Mouse (Mus musculus) intestine, postnatal 0 days (tissue): ENCODE measurements around the gene Tcf23. TPM values are rescaled to one million over a fixed set of nuclear protein-coding genes. Genes with fewer than 3 reads are reported as not detected.

Experiments used
- ATAC-seq: fragments of 200-750 bp; cut with Nextera tagmentation; 2 replicates; pipeline ENCODE4 v1.8.0; 2017; ENCODE audit warnings: mild to moderate bottlenecking, moderate TSS enrichment, moderate library complexity
- H3K27ac ChIP-seq: fragments of 300-500 bp; sonication (generic); 2 replicates; pipeline ENCODE4 v1.5.1; 2014; ENCODE audit warnings: mild to moderate bottlenecking, low read depth, low read length, moderate library complexity
- H3K27me3 ChIP-seq: fragments of 300-500 bp; sonication (generic); replicated peaks from 2 replicates; pipeline ENCODE4 v1.6.1; 2014; ENCODE audit warnings: low read length, mixed read lengths; ENCODE audit not compliant: control insufficient read depth, insufficient read depth
- H3K36me3 ChIP-seq: fragments of 300-500 bp; sonication (generic); 2 replicates; pipeline ENCODE4 v1.6.1; 2014; ENCODE audit warnings: mild to moderate bottlenecking, moderate library complexity; ENCODE audit not compliant: control insufficient read depth, insufficient read depth
- H3K4me1 ChIP-seq: fragments of 300-500 bp; sonication (generic); replicated peaks from 2 replicates; pipeline ENCODE4 v1.6.1; 2014; ENCODE audit warnings: antibody characterized with exemption, low read length, mixed read lengths; ENCODE audit not compliant: control insufficient read depth, insufficient read depth
- H3K4me2 ChIP-seq: fragments of 300-500 bp; sonication (generic); replicated peaks from 2 replicates; pipeline ENCODE4 v1.6.1; 2014; ENCODE audit warnings: low read depth, mild to moderate bottlenecking, moderate library complexity
- H3K4me3 ChIP-seq: fragments of 300-500 bp; sonication (generic); 2 replicates; pipeline ENCODE4 v1.5.1; 2014; ENCODE audit warnings: low read depth, low read length
- H3K9ac ChIP-seq: fragments of 300-500 bp; sonication (generic); 2 replicates; pipeline ENCODE4 v1.6.1; 2014; ENCODE audit warnings: mild to moderate bottlenecking, low read depth, low read length
- H3K9me3 ChIP-seq: fragments of 300-500 bp; sonication (generic); 2 replicates; pipeline ENCODE4 v1.6.1; 2016; ENCODE audit warnings: mixed run types; ENCODE audit not compliant: control insufficient read depth
- CTCF ChIP-seq: sonication (generic); IDR thresholded peaks from 2 replicates; pipeline ENCODE4 v1.5.1; 2016; ENCODE audit warnings: low read depth, mild to moderate bottlenecking, control low read depth, antibody characterized with exemption, moderate library complexity
- WGBS: fragments of 180-500 bp; shearing (Covaris S2); extraction: QIAGEN DNeasy Blood & Tissue Kit; methylation state at CpG from one replicate; pipeline ENCODE4 v1.1.7; 2014; 5-methylcytosine and 5-hydroxymethylcytosine counted together
- polyA plus RNA-seq: library from polyadenylated mRNA; unstranded; fragments of >200 nt; fragmentation: Nextera tagmentation; extraction: Ambion mirVana; gene quantifications from 2 replicates; pipeline ENCODE4 v1.2.1, GENCODE M21; 2015

Gene Tcf23
- 1.8 and 2.3 TPM in 2 replicates for polyA plus RNA-seq

GRCm38 (mm10) chr5:30968416-30968815 lies at the start of gene Tcf23:
TSS of gene Tcf23 (plus strand) at chr5:30968662.
- peak within 1 kb of the TSS; percentile 64; the same call in 1 of the 2 replicates for H3K27ac ChIP-seq
- peaks cover 2% of the 10 kb centered on the region; the same call in 1 of the 2 replicates for H3K4me1 ChIP-seq
- WGBS, result 59% methylated on average over 8 of the region's 8 CpGs
- H3K36me3 ChIP-seq, result no peaks in the 10 kb centered on the region
- no peaks in the 10 kb centered on the region for H3K9me3 ChIP-seq
- no peak for TF ChIP-seq CTCF
- no peak within 1 kb of the TSS for H3K4me3 ChIP-seq
- no peak within 1 kb of the TSS for H3K9ac ChIP-seq
- no peaks in the 10 kb centered on the region for H3K27me3 ChIP-seq
- H3K4me2 ChIP-seq, result no peak within 1 kb of the TSS
- ATAC-seq, result no peak

GRCm38 (mm10) chr5:30918691-30919090 lies 49.8 kb upstream of the Tcf23 start:
- H3K4me2 ChIP-seq, result no peak overlapping the region
- H3K27ac ChIP-seq, result no peak overlapping the region
- no peak overlapping the region for H3K4me3 ChIP-seq

DNA sequence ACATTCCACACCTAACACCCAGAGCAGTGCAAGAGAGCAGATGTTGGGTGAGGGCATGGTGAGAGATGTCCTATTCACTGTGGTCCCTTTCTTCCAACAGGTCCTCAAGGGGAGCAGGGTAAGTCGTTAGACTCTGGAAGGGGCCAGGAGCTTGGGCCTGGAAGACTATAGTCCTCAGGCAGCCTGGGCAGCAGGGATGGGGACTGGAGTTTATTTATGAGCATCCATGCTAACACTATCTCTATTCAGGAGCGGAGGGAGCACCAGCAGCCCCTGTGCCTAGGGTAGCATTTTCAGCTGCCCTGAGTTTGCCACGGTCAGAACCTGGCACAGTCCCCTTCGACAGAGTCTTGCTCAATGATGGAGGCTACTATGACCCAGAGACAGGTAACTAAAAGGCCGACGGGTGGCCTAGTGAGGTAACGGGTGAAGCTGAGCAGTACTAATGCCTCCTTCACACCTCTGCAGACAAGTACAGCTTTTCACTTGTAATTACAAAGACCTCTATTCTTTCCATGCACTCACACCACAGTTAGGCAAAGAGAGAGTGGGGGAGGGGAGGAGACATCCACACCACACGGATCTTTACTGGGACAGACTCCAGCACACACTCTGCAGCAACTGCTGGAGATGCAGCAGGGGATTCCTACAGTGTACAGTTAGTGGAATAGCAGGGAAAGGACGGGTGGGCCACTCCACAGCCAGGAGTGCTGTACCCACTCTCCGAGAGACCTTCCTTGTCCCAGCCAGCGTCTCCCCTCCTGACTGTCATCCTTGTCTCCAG lies 48.4 kb upstream of the Tcf23 start:
- no peak for TF ChIP-seq CTCF
- Histone ChIP-seq H3K27ac (peak overlapping the region; percentile 68; the same call in 1 of the 2 replicates), H3K36me3 (peaks cover 25% of the 10 kb centered on the region), H3K4me3 (0 out of 2 replicates have a peak overlapping the region, but pooled peaks have one; percentile 55), H3K9me3 (no peaks in the 10 kb centered on the region), H3K4me1 (0 out of 2 replicates have a peak, but pooled peaks cover 4% of the 10 kb centered on the region), H3K4me2 (peak overlapping the region; percentile 87), H3K9ac (no peak overlapping the region), H3K27me3 (no peaks in the 10 kb centered on the region)
- no peak for ATAC-seq
- WGBS, result 67% methylated on average over 11 of the region's 11 CpGs

More at GRCm38 (mm10) chr5:30918691-30919090, 49.8 kb upstream of the Tcf23 start:
- 0 out of 2 replicates have a peak, but pooled peaks cover 4% of the 10 kb centered on the region for H3K4me1 ChIP-seq
- WGBS, result 82% methylated on average over 8 of the region's 8 CpGs
- H3K36me3 ChIP-seq, result peaks cover 25% of the 10 kb centered on the region
- no peak for TF ChIP-seq CTCF
- ATAC-seq, result no peak
- H3K27me3 ChIP-seq, result no peaks in the 10 kb centered on the region
- H3K9me3 ChIP-seq, result no peaks in the 10 kb centered on the region
- H3K9ac ChIP-seq, result no peak overlapping the region

DNA sequence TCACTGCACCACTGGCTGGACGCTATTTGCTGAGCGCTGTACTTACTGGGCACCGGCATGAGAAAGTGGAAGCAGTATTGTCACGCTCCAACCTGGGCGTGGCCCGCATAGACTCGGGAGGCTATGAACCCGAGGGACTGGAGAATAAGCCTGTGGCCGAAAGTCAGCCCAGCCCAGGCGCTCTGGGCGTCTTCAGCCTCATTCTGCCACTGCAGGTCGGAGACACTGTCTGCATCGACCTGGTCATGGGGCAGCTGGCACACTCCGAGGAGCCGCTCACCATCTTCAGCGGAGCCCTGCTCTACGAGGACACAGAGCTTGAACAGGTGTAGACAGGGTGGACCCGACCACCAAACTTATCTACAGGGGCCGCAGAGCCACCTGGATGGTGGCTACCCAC lies 47.8 kb upstream of the Tcf23 start:
- H3K27me3 ChIP-seq, result no peaks in the 10 kb centered on the region
- WGBS, result 25% methylated on average over 19 of the region's 19 CpGs
- peak overlapping the region; percentile 34; the same call in 1 of the 2 replicates for H3K9ac ChIP-seq

GRCm38 (mm10) chr5:30921256-30922033 lies 47.0 kb upstream of the Tcf23 start, which contains the start of gene Khk:
TSS of gene Khk (plus strand) at chr5:30921431.
- peak within 1 kb of the TSS; percentile 77 for H3K27ac ChIP-seq
- 1% methylated on average over 35 of the region's 40 CpGs for WGBS
- peak within 1 kb of the TSS; percentile 87 for H3K4me2 ChIP-seq
- peak; percentile 87 for TF ChIP-seq CTCF
- ATAC-seq, result peak; percentile 79
- peak within 1 kb of the TSS; percentile 51 for H3K9ac ChIP-seq
- H3K36me3 ChIP-seq, result peaks cover 25% of the 10 kb centered on the region
- peak within 1 kb of the TSS; percentile 55 for H3K4me3 ChIP-seq
- no peaks in the 10 kb centered on the region for H3K9me3 ChIP-seq
- H3K27me3 ChIP-seq, result no peaks in the 10 kb centered on the region
- H3K4me1 ChIP-seq, result 0 out of 2 replicates have a peak, but pooled peaks cover 4% of the 10 kb centered on the region

More for the DNA sequence above, 47.8 kb upstream of the Tcf23 start:
- Histone ChIP-seq H3K27ac (peak overlapping the region; percentile 68; the same call in 1 of the 2 replicates), H3K9me3 (no peaks in the 10 kb centered on the region), H3K4me3 (peak overlapping the region; percentile 55), H3K4me1 (0 out of 2 replicates have a peak, but pooled peaks cover 4% of the 10 kb centered on the region), H3K4me2 (peak overlapping the region; percentile 87), H3K36me3 (peaks cover 25% of the 10 kb centered on the region)
- peak; percentile 31 for ATAC-seq
- TF ChIP-seq CTCF, result no peak
